ENCODE assay signal across 12 mouse cellular contexts in genomic region chr19:47561996-47562441, GRCm38 (mm10). TPM values are rescaled to one million over a fixed set of nuclear protein-coding genes. Genes with fewer than 3 reads are reported as not detected.
A peak's percentile ranks its signal among the peaks of the same experiment; 100 is the strongest.
DNase-seq lines count a peak whose midpoint lies in the region; ATAC-seq and TF ChIP-seq lines count a peak whose summit lies in the region.
"Had no signal": no experiment of that assay in that cellular context is flagged by ENCODE, and none has a peak within 500 bp of the region (broad histone marks: within the 10 kb centered on the region; RNA-seq: fewer than 3 reads in every experiment).

No protein-coding gene starts in this region.

- TF ChIP-seq EP300 in heart, postnatal 0 days (IDR thresholded peaks at IDR 0.05; ENCODE audit: low read depth), result peak; percentile 93

- no peak overlapping the region for H3K27ac ChIP-seq in embryonic facial prominence, embryonic 11.5 days (replicated peaks; ENCODE audit: low read depth, low read length)
- H3K27ac ChIP-seq in embryonic facial prominence, embryonic 10.5 days (replicated peaks), result no peak overlapping the region
- H3K27ac ChIP-seq in heart, postnatal 0 days (ENCODE audit: low read depth), result peak overlapping the region; percentile 92
- H3K27ac ChIP-seq: lung, embryonic 15.5 days; midbrain, embryonic 15.5 days had no signal

- no peaks in the 10 kb centered on the region for H3K9me3 ChIP-seq in embryonic facial prominence, embryonic 11.5 days (replicated peaks; ENCODE audit: control insufficient read depth, low read length)
- no peaks in the 10 kb centered on the region for H3K9me3 ChIP-seq in embryonic facial prominence, embryonic 10.5 days
- no peaks in the 10 kb centered on the region for H3K9me3 ChIP-seq in heart, postnatal 0 days (replicated peaks; ENCODE audit: control insufficient read depth, low read length)
- H3K9me3 ChIP-seq: lung, embryonic 15.5 days; midbrain, embryonic 15.5 days had no signal

- H3K4me3 ChIP-seq in embryonic facial prominence, embryonic 11.5 days (ENCODE audit: low read depth, low read length), result no peak overlapping the region
- no peak overlapping the region for H3K4me3 ChIP-seq in embryonic facial prominence, embryonic 10.5 days
- no peak overlapping the region for H3K4me3 ChIP-seq in heart, postnatal 0 days (ENCODE audit: low read depth, low read length)
- H3K4me3 ChIP-seq: erythroblast, embryonic 14.5 days; lung, embryonic 15.5 days; midbrain, embryonic 15.5 days had no signal

- H3K36me3 ChIP-seq in embryonic facial prominence, embryonic 11.5 days (replicated peaks; ENCODE audit: control insufficient read depth, insufficient read depth, low read depth, low read length), result no peaks in the 10 kb centered on the region
- no peaks in the 10 kb centered on the region for H3K36me3 ChIP-seq in embryonic facial prominence, embryonic 10.5 days (replicated peaks)
- no peaks in the 10 kb centered on the region for H3K36me3 ChIP-seq in heart, postnatal 0 days (replicated peaks; ENCODE audit: control insufficient read depth, insufficient read depth, low read length)
- H3K36me3 ChIP-seq: lung, embryonic 15.5 days; midbrain, embryonic 15.5 days had no signal

- no peak overlapping the region for H3K9ac ChIP-seq in embryonic facial prominence, embryonic 11.5 days (replicated peaks; ENCODE audit: low read length)
- no peak overlapping the region for H3K9ac ChIP-seq in heart, postnatal 0 days (replicated peaks; ENCODE audit: low read depth, low read length)
- H3K9ac ChIP-seq: lung, embryonic 15.5 days; midbrain, embryonic 15.5 days had no signal

- WGBS in embryonic facial prominence, embryonic 11.5 days, result 38% methylated on average over 5 of the region's 5 CpGs
- 52% methylated on average over 5 of the region's 5 CpGs for WGBS in embryonic facial prominence, embryonic 10.5 days
- WGBS in heart, postnatal 0 days, result 10% methylated on average over 5 of the region's 5 CpGs

- no peaks in the 10 kb centered on the region for H3K27me3 ChIP-seq in embryonic facial prominence, embryonic 11.5 days (ENCODE audit: control insufficient read depth, insufficient read depth, low read length)
- peaks cover 9% of the 10 kb centered on the region; the same call in 1 of the 2 replicates for H3K27me3 ChIP-seq in embryonic facial prominence, embryonic 10.5 days (replicated peaks; ENCODE audit: low read depth, poor library complexity, severe bottlenecking)
- no peaks in the 10 kb centered on the region for H3K27me3 ChIP-seq in heart, postnatal 0 days (ENCODE audit: control insufficient read depth, insufficient read depth, low read length)
- H3K27me3 ChIP-seq: lung, embryonic 15.5 days had no signal

- peak; percentile 27 for DNase-seq in embryonic facial prominence, embryonic 11.5 days (ENCODE audit: low spot score)
- no peak for DNase-seq in embryonic facial prominence, embryonic 10.5 days (ENCODE audit: low spot score)
- DNase-seq in 3T3-L1 (ENCODE audit: low read depth, low spot score), result peak; percentile 53
- peak; percentile 84 for DNase-seq in heart, postnatal 0 days (ENCODE audit: low spot score)
- DNase-seq in kidney, postnatal 25 days, result peak; percentile 40 to 78
- DNase-seq in urinary bladder, postnatal 14 days (ENCODE audit: low spot score), result no peak
- DNase-seq in spleen, postnatal 4 days (ENCODE audit: low spot score in 2 of 2), result no peak
- DNase-seq in adrenal gland, adult 2 months, result no peak
- DNase-seq: right cerebral cortex, postnatal 25 days had no signal

- H3K4me2 ChIP-seq in embryonic facial prominence, embryonic 11.5 days (ENCODE audit: low read depth, low read length), result no peak overlapping the region
- no peak overlapping the region for H3K4me2 ChIP-seq in heart, postnatal 0 days (ENCODE audit: low read depth, low read length)
- H3K4me2 ChIP-seq: lung, embryonic 15.5 days; midbrain, embryonic 15.5 days had no signal

- ATAC-seq in embryonic facial prominence, embryonic 11.5 days (replicated peaks; ENCODE audit: insufficient number of reproducible peaks, low FRiP score, low TSS enrichment, low read depth), result no peak
- ATAC-seq in heart, postnatal 0 days (ENCODE audit: insufficient read depth, low read depth), result peak; percentile 85
- ATAC-seq: midbrain, embryonic 15.5 days had no signal

- TF ChIP-seq CTCF in heart, postnatal 0 days (IDR thresholded peaks at IDR 0.05; ENCODE audit: low read depth), result no peak

- H3K4me1 ChIP-seq in embryonic facial prominence, embryonic 11.5 days (ENCODE audit: control insufficient read depth, insufficient read depth, low read length), result no peaks in the 10 kb centered on the region
- H3K4me1 ChIP-seq in embryonic facial prominence, embryonic 10.5 days, result peaks cover 17% of the 10 kb centered on the region; the same call in 1 of the 2 replicates
- H3K4me1 ChIP-seq in heart, postnatal 0 days (ENCODE audit: control insufficient read depth, insufficient read depth), result peaks cover 24% of the 10 kb centered on the region

RNA-seq across cellular contexts. Expression of gene Slk, which starts 17.5 kb away (rescaled TPM):
- 10.9 and 14.3 TPM in 2 replicates for polyA plus RNA-seq in embryonic facial prominence, embryonic 11.5 days (2014; fragmentation: Nextera tagmentation; extraction: Ambion mirVana)
- 7.8 and 8.9 TPM in 2 replicates for polyA plus RNA-seq in embryonic facial prominence, embryonic 10.5 days (2016; fragmentation: Nextera tagmentation; extraction: Ambion mirVana)
- 45.8 and 59.5 TPM in 2 replicates for total RNA-seq in heart, postnatal 0 days (2014; rRNA removed; ENCODE audit: low replicate concordance)
- polyA plus RNA-seq in heart, postnatal 0 days (2015; fragmentation: Nextera tagmentation; extraction: Ambion mirVana), result 14.2 and 17.7 TPM in 2 replicates
- 10 to 100 TPM; 35.6 to 44.1 TPM for total RNA-seq in adrenal gland, adult 2 months (2021)
- 2.7 and 3.1 TPM in 2 replicates for polyA plus RNA-seq in adrenal gland, adult 2 months (2012; rRNA removed)

RNA-seq across cellular contexts. Expression of gene Stn1, which starts 24.7 kb away (rescaled TPM):
- polyA plus RNA-seq in embryonic facial prominence, embryonic 11.5 days (2014; fragmentation: Nextera tagmentation; extraction: Ambion mirVana), result 61.0 and 68.9 TPM in 2 replicates
- polyA plus RNA-seq in embryonic facial prominence, embryonic 10.5 days (2016; fragmentation: Nextera tagmentation; extraction: Ambion mirVana), result 68.3 and 70.6 TPM in 2 replicates
- 26.1 and 71.6 TPM in 2 replicates for total RNA-seq in heart, postnatal 0 days (2014; rRNA removed; ENCODE audit: low replicate concordance)
- 20.1 and 21.6 TPM in 2 replicates for polyA plus RNA-seq in heart, postnatal 0 days (2015; fragmentation: Nextera tagmentation; extraction: Ambion mirVana)
- total RNA-seq in adrenal gland, adult 2 months (2021), result 10 to 100 TPM in 1 of 2 experiments, 1 to 10 TPM in 1; 8.3 to 11.9 TPM
- polyA plus RNA-seq in adrenal gland, adult 2 months (2012; rRNA removed), result 10.8 TPM in 2 replicates

Comparison
In these comparisons a context has a peak if more than half of its experiments do, and no peak if none do; other contexts are left out.
1. DNase-seq: peak in embryonic facial prominence, embryonic 11.5 days (single experiment), 3T3-L1 (single experiment), heart, postnatal 0 days (single experiment) and kidney, postnatal 25 days (2 of 2); none in embryonic facial prominence, embryonic 10.5 days (single experiment), urinary bladder, postnatal 14 days (single experiment), spleen, postnatal 4 days (0 of 2) and adrenal gland, adult 2 months (single experiment).